Mouse (Mus musculus) activated CD4-positive, CD25-positive, alpha-beta regulatory T cell, adult 4 months (primary cell): ENCODE data around the gene Mon2. TPM values are rescaled to one million over a fixed set of nuclear protein-coding genes. Genes with fewer than 3 reads are reported as not detected.
"Not testable (repeated sequence)": the region's sequence is repeated elsewhere in the genome, so short reads cannot be mapped to it uniquely, and the experiment has no call there.

Experiments used
- ATAC-seq: one replicate; pipeline ENCODE4 v1.8.0; 2017
- polyA plus RNA-seq, 2 experiments: library from polyadenylated mRNA; unstranded; fragments of 100-300 nt; shearing (Covaris generic); gene quantifications; one replicate each; pipeline ENCODE4 v1.2.1; 2017

Gene Mon2
- polyA plus RNA-seq, 2 experiments from 2014 or later: 17.2 to 22.6 TPM

DNA sequence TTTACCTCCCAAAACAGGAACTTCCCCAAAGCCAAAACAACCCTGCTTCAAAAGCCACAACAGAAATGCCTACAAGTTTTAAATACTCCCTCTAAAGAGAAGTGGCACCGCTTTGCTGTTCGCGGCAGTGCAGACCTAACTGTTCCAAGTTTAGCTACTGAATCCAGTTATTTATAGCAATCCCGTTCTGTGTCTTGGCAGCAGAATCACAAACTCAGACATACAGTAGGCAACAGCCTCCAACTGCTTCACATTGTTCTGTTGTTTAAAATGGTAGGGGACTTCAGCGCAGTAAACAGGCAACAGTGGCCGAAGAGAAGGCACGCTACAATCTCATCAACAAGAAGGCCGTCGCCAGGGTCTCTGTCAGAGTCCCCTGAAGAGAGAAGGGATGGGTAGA lies 85.3 kb downstream of the Mon2 start:
- no peak for ATAC-seq

DNA sequence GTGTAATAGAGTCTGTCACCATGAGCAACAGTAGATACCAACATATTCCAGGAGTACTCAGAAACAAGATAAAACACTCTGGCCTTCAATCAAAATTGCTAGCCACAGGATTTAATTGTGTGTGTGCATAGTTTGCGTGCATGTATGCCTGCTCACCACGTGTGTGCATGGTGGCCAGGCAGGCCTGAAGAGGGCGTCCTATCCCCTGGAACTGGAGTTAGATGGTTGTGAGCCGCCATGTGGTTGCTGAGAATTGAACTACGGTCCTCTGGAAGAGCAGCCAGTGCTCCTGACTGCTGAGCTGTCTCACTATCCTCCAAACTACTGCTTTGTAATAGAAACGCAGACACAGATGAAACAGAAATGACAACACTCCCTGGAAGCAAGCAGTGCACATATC lies 85.7 kb downstream of the Mon2 start:
- no peak for ATAC-seq

DNA sequence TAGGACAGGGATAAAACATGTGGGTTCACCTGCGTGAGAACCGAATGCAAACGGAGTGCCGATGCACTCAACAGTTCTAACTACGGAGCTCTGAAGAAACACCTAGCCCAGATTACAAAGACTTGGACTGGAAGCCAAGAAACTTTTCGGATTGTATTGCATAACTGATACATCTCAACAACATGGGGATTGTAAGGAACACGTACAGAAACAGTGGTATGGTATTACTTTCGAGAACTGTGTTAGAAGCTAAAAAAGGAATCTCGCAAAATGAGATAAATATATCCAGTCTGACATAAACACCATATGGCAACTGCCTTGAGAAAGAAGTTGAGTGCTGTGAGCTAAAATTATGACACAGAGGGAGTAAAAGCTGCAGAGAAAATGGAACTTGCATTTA lies 86.4 kb downstream of the Mon2 start:
- ATAC-seq: no peak

- ATAC-seq: no peak
These were observed 87.9 kb downstream of the Mon2 start for GRCm38 (mm10) chr10:122988372-122988771.

GRCm38 (mm10) chr10:122987671-122988128 lies 88.6 kb downstream of the Mon2 start:
- peak; percentile 47 for ATAC-seq

DNA sequence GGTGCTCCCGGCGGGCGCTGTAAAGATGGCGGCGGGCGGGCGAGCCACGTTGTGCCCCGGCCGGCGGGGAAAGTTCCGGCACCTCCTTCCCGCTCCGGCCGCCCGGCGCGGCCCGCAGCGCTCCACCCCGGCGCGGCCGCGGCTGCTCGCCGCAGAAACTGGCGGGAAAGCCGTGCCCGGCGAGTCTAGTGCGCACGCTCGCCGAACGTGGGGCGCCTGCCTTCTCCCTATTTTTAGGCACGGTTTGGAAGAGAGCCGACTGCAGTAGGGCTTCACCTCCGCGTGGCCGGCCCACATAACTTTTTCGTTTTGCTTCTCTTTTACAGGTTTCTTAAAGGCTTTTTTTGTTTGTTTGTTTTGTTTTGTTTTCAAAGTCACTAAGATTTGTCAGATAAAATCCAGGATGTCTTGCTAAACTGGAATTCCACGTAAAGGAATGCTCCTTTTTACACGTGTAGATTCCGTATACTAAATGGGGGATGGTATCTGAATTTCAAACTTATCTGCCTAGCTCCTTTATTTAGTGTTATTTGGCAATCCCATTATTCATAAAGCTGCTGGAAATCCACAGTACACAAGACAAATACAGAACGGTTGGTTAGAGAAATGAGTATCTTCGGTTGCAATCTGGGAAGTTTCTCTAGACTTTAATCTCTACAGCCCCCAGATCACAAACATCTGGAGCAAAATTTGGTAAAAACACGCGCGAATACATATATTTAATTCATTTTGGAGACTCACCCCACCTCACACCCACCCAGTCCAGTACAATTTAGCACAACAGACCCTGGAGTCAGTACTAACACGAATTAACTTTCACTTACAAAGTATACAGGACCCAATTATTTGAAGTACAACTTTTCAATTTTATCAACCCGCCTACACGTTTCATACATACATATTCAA lies 89.7 kb downstream of the Mon2 start:
- ATAC-seq: peak; percentile 20

DNA sequence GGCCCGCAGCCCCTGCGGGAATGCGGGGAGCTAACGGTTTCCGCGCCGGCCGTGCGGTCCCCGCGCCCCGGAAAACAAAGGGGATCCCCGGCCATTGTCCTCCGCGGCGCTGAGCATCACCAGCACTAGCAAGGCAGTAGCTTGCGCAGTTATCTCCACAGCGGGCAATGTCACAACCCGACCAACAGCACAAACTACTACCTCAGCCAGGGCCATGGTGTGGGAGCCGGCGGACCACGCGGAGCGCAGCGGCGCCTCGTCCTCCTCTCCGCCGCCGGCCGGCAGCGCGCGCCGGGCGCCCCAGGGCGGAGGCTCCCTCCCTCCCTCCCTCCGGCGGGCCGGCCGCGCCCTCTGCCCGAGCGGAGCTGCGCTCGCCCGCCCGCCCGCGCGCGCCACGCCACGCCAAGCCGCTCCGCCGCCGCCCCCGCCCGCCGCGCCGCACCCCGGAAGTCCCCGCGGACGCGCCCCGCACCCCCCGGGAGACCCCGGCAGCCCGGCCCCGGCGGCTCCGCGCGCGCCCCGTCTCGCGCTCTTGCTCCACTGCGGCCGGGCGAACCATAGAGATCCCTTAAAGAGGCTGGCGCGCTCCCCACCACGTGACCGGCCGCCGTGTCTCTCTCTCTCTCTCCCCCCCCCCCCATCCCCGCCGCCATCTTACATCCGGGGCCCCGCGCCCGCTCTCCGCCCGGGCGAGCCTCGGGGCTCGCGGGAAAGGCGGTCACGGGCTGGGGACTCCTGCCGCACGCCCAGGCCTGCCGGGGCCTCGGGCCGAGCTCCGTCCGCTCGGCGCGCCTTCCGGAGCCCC lies 90.6 kb downstream of the Mon2 start:
- peak; percentile 34 for ATAC-seq

DNA sequence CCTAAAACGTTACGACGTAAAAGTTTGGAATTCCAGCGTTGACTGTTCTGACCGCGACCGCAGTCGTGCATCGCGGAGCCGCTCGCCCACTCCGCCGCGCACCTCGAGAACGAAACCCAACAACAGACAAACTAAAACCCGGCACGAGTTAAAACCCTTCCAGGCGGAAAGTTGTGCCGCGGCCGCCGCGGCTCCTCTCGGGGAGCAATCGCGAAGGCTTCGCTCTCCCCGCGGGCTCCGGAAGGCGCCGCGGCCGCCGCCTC lies 91.1 kb downstream of the Mon2 start:
- ATAC-seq: peak; percentile 36

DNA sequence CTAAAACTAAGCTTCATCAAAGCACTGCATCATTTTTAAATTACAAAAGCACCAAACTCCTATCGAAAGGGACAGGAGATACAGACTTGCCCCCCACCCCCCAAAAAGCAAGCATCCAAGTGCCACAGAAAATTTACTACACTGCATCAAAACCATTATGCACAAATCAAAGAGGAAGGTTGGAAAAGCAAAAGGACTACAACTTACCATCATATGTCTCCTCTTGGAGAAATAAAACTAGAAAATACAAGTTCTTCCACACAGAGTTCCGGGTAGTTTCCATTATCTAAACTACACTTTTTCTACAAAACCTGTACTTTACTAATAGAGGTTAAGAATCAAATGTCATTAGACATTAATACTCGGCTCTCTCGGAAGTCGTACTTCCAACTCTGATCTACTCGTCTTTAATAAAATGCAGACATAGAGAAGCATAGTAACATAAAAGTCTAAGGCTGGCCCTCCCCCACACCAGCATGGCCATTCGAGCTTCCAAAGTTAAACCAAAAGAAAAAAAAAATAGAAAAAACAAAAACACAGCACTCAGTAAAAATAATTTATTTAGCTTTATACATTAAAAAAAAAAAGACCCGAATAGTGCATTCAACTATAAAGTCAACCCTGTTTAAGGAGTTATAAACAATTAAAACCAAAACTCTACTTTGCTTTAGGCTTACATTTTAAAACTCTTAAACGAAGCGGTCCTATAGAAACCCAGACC lies 91.6 kb downstream of the Mon2 start:
- ATAC-seq: no peak

DNA sequence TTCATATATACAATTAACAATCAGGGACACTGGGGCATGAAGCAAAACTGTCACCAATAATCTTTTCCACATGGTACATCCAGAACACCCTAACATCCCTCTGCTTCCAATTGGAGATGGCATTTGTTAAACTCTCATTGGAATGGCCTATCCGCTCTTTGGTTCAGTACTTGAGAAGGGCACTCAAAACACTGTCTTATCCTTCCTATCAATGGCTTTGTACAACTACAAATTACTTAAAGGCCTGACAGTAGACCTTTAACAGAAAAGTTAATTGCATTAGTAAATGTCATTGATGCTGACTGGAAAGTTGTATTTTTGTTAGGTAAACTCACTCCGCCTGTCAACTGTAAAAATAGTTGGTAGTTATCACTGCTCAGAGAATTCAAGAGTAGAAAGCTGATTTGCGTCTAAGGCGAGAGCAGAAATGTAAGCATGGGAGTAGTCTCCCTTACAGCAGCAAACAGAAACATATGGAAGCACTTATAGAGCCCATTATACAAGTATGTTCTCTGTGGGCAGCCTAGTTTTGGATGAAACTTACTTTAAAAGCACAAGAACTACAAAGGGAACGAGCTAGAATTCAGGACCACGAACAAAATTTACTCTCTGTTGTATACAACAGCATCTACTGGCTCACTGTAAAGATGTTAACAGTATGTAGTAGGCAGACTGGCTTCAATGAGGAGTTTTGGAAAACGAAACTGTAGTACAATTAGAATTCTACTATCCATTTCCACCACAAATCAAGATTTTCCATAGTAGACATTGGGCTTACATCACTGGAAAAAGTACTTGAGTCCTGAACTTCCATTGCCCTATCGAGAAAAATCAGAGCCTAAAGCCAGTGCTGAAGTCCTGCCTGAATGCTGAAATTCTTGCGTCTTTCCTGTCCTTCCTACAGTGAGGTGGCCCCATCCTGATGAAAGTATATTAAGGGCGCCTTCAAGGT lies 92.5 kb downstream of the Mon2 start:
- ATAC-seq: no peak

DNA sequence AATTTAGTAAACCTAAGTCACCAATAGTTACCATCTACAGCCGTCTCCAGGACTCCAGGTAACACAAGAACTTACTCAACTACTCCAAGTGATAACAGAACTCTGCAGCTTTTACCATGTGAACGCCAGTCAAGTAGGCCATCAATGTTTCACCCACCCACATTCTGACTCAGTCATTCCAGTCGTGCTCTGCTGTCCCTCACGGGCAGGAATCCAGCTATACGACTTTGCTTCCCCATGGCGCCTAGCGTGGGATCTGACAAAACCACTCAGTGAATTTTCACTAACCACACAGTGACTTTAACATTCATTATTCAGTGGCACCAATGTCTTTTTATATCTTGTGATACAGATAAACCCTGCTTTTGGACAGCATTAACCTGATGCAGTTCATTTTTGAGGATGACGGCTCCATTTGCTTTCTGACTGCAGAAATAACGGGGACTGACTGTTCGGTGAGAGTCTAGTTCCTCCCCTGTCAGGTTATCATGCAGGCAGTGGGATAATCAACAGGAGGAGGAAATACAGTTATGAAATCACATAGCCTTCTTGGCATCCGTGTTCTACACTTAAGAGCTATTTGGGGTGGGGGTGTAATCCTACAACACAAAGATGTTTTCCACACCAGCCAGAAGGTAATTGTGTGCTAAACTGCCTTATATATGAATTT lies 93.3 kb downstream of the Mon2 start:
- ATAC-seq: no peak

DNA sequence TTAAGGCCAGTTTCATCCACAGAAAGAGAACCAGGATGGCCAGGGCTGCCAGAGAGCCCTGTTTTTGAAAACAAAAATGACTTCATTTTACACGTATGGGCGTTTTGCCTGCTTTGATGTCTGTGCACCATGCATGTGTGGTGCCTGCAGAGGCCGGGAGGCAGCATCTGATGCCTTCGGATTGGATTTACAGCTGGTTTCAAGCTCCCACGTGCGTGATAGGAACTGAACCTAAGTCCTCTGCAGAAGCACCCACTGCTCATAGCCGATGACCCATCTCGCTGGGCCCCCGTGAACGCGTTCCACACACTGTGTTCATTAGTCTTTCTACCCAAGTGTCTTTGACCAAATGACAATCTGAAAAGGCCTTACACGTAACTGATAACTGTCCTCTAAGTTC lies 96.2 kb downstream of the Mon2 start:
- no peak for ATAC-seq

DNA sequence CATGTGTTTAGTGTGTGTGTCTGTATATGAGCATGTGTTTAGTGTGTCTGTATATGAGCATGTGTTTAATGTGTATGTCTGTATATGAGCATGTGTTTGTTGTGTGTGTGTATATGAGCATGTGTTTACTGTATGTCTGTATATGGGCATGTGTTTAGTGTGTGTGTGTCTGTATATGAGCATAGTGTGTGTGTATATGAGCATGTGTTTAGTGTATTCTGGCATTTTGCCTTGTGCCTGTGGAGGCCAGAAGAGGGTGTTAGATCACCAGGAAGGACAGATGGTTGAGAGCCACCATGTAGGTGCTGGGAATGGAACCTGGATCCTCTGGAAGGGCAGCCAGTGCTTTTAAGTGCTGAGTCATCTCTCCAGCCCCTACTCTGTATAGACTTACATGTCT lies 96.9 kb downstream of the Mon2 start:
- no peak for ATAC-seq

- ATAC-seq: peak; percentile 76
These were observed 100.3 kb downstream of the Mon2 start for GRCm38 (mm10) chr10:122976038-122976437.

- ATAC-seq: no peak
These were observed 103.1 kb downstream of the Mon2 start for GRCm38 (mm10) chr10:122973241-122973640.

DNA sequence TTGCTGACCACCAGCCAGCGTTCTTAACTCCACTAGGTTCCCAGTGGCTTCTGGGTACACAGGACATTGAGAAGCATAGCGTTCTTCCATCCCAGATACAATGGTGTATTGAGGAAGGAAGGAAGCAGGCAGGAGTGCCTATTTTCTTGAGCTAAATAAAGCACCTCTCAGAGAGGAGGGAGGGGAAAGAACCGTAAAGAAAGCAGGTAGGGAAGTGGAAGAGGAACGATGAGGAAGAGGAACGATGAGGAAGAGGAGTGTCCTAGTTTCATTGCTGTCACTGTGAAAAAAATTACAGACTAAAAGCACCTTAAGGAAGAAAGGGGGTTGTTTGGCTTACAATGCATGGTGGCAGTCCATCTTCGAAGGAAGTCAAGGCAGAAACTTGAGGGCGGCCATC lies 106.1 kb downstream of the Mon2 start:
- ATAC-seq: no peak

- no peak for ATAC-seq
These were observed 109.9 kb downstream of the Mon2 start for GRCm38 (mm10) chr10:122966421-122966820.

DNA sequence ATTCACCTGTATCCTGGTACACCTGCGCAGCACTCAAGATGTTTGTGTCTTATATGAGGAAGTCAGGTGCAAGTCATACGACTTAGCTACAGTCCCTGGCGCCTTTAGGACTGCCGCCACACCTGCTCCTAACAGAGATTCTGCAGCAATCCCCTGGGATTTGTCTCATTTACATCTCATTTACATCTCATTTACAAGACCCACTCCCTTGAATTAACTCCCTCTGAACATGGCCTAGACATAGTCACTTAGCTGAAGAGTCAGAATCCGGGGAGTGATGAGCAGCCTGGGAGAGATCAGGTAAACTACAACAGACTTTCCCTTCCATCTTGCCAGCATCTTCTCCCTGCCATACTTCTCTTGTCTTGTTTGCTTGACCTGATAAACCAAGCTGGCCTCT lies 110.7 kb downstream of the Mon2 start:
- not testable (repeated sequence) for ATAC-seq

GRCm38 (mm10) chr10:122964241-122964636 lies 112.1 kb downstream of the Mon2 start:
- ATAC-seq: no peak

- no peak for ATAC-seq
These were observed 112.7 kb downstream of the Mon2 start for GRCm38 (mm10) chr10:122963463-122964240.

DNA sequence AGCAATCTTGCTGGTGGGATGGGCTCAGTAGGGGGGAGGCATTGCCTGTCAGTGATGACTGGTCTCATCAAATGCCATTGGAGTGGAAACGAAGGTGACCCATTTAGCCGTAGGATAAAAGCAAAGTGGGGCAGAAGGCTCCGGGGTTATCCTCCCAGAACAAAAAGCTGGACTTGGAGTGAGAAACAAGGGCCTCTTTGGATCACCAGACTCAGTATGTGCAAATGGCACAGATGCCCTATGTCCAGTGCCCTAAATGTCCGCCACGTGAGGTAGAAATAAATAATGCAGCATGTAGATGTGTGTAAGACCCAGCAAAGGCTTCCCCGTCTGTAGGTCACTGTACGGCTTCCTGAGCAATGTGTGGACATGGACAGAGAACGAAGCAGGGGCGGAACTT lies 113.7 kb downstream of the Mon2 start:
- no peak for ATAC-seq
